Mouse (Mus musculus) MEL-GATA-1-ER (cell line): ENCODE results near the gene Cdc6.

ENCODE experiments used
- DNase-seq: peaks from one replicate; pipeline ENCODE4 v3.0.0-alpha.2; 2012; ENCODE audit warnings: low read depth; ENCODE audit errors: extremely low read depth

The Cdc6 gene

GRCm38 (mm10) chr11:98942923-98943641, 35.5 kb downstream of the Cdc6 start:
- no peak for DNase-seq

GRCm38 (mm10) chr11:98943741-98944461, 36.3 kb downstream of the Cdc6 start:
- no peak for DNase-seq

- no peak for DNase-seq
These were observed 37.5 kb downstream of the Cdc6 start for GRCm38 (mm10) chr11:98944897-98945604.

- no peak for DNase-seq
These were observed 38.0 kb downstream of the Cdc6 start for GRCm38 (mm10) chr11:98945605-98945977.

- peak; percentile 51 for DNase-seq
These were observed 40.5 kb downstream of the Cdc6 start for GRCm38 (mm10) chr11:98947969-98948569.

GRCm38 (mm10) chr11:98949242-98949957, 41.8 kb downstream of the Cdc6 start:
- no peak for DNase-seq

GRCm38 (mm10) chr11:98949958-98950460, 42.4 kb downstream of the Cdc6 start:
- DNase-seq: no peak

- no peak for DNase-seq
These were observed 42.9 kb downstream of the Cdc6 start for GRCm38 (mm10) chr11:98950484-98950883.

GRCm38 (mm10) chr11:98951026-98951906, 43.7 kb downstream of the Cdc6 start:
- DNase-seq: no peak

GRCm38 (mm10) chr11:98952111-98952510, 44.5 kb downstream of the Cdc6 start:
- no peak for DNase-seq

GRCm38 (mm10) chr11:98952736-98953135, 45.1 kb downstream of the Cdc6 start:
- no peak for DNase-seq

- DNase-seq: no peak
These were observed 45.8 kb downstream of the Cdc6 start for GRCm38 (mm10) chr11:98953361-98953760.

- no peak for DNase-seq
These were observed 46.3 kb downstream of the Cdc6 start for GRCm38 (mm10) chr11:98953835-98954320.

- no peak for DNase-seq
These were observed 46.8 kb downstream of the Cdc6 start for GRCm38 (mm10) chr11:98954373-98954772.

GRCm38 (mm10) chr11:98954801-98955706, 47.5 kb downstream of the Cdc6 start:
- DNase-seq: no peak

GRCm38 (mm10) chr11:98955707-98956235, 48.2 kb downstream of the Cdc6 start:
- DNase-seq: no peak

- DNase-seq: no peak
These were observed 48.7 kb downstream of the Cdc6 start for GRCm38 (mm10) chr11:98956340-98956739.
